Mouse (Mus musculus) neural tube, embryonic 15.5 days (tissue): Measurements from ENCODE around the gene Olfr47. TPM values are rescaled to one million over a fixed set of nuclear protein-coding genes. Genes with fewer than 3 reads are reported as not detected.
"Not testable (repeated sequence)": the region's sequence is repeated elsewhere in the genome, so short reads cannot be mapped to it uniquely, and the experiment has no call there.

Source experiments
- ATAC-seq: fragments of 200-750 bp; cut with Nextera tagmentation; 2 replicates; pipeline ENCODE4 v1.8.0; 2017; ENCODE audit warnings: mild to moderate bottlenecking, moderate TSS enrichment, moderate library complexity; ENCODE audit not compliant: low FRiP score
- H3K27ac ChIP-seq: fragments of 300-500 bp; sonication (generic); replicated peaks from 2 replicates; pipeline ENCODE4 v1.5.1; 2015; ENCODE audit warnings: mild to moderate bottlenecking, inconsistent platforms
- H3K27me3 ChIP-seq: fragments of 300-500 bp; sonication (generic); replicated peaks from 2 replicates; pipeline ENCODE4 v1.6.1; 2015; ENCODE audit warnings: inconsistent platforms
- H3K36me3 ChIP-seq: fragments of 300-500 bp; sonication (generic); 2 replicates; pipeline ENCODE4 v1.6.1; 2015; ENCODE audit warnings: inconsistent platforms
- H3K4me1 ChIP-seq: fragments of 300-500 bp; sonication (generic); 2 replicates; pipeline ENCODE4 v1.6.1; 2015; ENCODE audit warnings: inconsistent platforms
- H3K4me2 ChIP-seq: fragments of 300-500 bp; sonication (generic); 2 replicates; pipeline ENCODE4 v1.6.1; 2015; ENCODE audit warnings: inconsistent platforms, mild to moderate bottlenecking, moderate library complexity
- H3K4me3 ChIP-seq: fragments of 300-500 bp; sonication (generic); replicated peaks from 2 replicates; pipeline ENCODE4 v1.5.1; 2015; ENCODE audit warnings: mild to moderate bottlenecking, inconsistent platforms
- H3K9ac ChIP-seq: fragments of 300-500 bp; sonication (generic); replicated peaks from 2 replicates; pipeline ENCODE4 v1.6.1; 2015; ENCODE audit warnings: mild to moderate bottlenecking, inconsistent platforms
- H3K9me3 ChIP-seq: fragments of 300-500 bp; sonication (generic); replicated peaks from 2 replicates; pipeline ENCODE4 v1.6.1; 2016; ENCODE audit warnings: inconsistent platforms
- WGBS: fragments of 180-500 bp; shearing (Covaris S2); methylation state at CpG from one replicate; pipeline ENCODE4 v1.1.7; 2015; ENCODE audit warnings: mixed read lengths; 5-methylcytosine and 5-hydroxymethylcytosine counted together
- polyA plus RNA-seq: library from polyadenylated mRNA; unstranded; fragments of >200 nt; fragmentation: Nextera tagmentation; extraction: Ambion mirVana; gene quantifications from 2 replicates; pipeline ENCODE4 v1.2.1, GENCODE M21; 2015

Gene Olfr47
- polyA plus RNA-seq, result not detected in 2 replicates

- not testable (repeated sequence) for H3K4me2 ChIP-seq, H3K4me1 ChIP-seq, H3K36me3 ChIP-seq, H3K9me3 ChIP-seq, H3K4me3 ChIP-seq, ATAC-seq, H3K27ac ChIP-seq, H3K9ac ChIP-seq, H3K27me3 ChIP-seq
- WGBS, result 87% methylated on average over 1 of the region's 1 CpGs
Observed at GRCm38 (mm10) chr6:43231255-43231654, at the start of gene Olfr47. Olfr47 (plus strand) TSS chr6:43231529.

- H3K4me3 ChIP-seq, result no peak overlapping the region
- no peaks in the 10 kb centered on the region for H3K27me3 ChIP-seq
- no peak overlapping the region for H3K4me2 ChIP-seq
- no peaks in the 10 kb centered on the region for H3K4me1 ChIP-seq
- ATAC-seq, result no peak
- 79% methylated on average over 3 of the region's 3 CpGs for WGBS
- H3K9ac ChIP-seq, result no peak overlapping the region
- H3K9me3 ChIP-seq, result no peaks in the 10 kb centered on the region
- no peaks in the 10 kb centered on the region for H3K36me3 ChIP-seq
- H3K27ac ChIP-seq, result no peak overlapping the region
Observed at GRCm38 (mm10) chr6:43190986-43191385, 40.3 kb upstream of the Olfr47 start.

GRCm38 (mm10) chr6:43196781-43197180 lies 34.5 kb upstream of the Olfr47 start, which contains the start of gene Olfr435:
Olfr435 (plus strand) TSS chr6:43197146.
- ATAC-seq, result no peak
- no peak within 1 kb of the TSS for H3K4me3 ChIP-seq
- no peaks in the 10 kb centered on the region for H3K27me3 ChIP-seq

GRCm38 (mm10) chr6:43198094-43198493 lies 33.2 kb upstream of the Olfr47 start:
- WGBS, result 82% methylated on average over 3 of the region's 3 CpGs

More at GRCm38 (mm10) chr6:43196781-43197180, 34.5 kb upstream of the Olfr47 start, which contains the start of gene Olfr435:
- no peaks in the 10 kb centered on the region for H3K4me1 ChIP-seq
- H3K36me3 ChIP-seq, result no peaks in the 10 kb centered on the region
- H3K9me3 ChIP-seq, result no peaks in the 10 kb centered on the region
- no peak within 1 kb of the TSS for H3K4me2 ChIP-seq
- H3K9ac ChIP-seq, result no peak within 1 kb of the TSS
- no peak within 1 kb of the TSS for H3K27ac ChIP-seq

GRCm38 (mm10) chr6:43202786-43203185 lies 28.5 kb upstream of the Olfr47 start:
- Histone ChIP-seq H3K27ac (no peak overlapping the region), H3K9ac (no peak overlapping the region), H3K27me3 (no peaks in the 10 kb centered on the region), H3K4me3 (no peak overlapping the region), H3K9me3 (no peaks in the 10 kb centered on the region), H3K36me3 (no peaks in the 10 kb centered on the region), H3K4me1 (no peaks in the 10 kb centered on the region), H3K4me2 (no peak overlapping the region)
- ATAC-seq, result no peak

More at GRCm38 (mm10) chr6:43198094-43198493, 33.2 kb upstream of the Olfr47 start:
- Histone ChIP-seq H3K36me3 (no peaks in the 10 kb centered on the region), H3K4me3 (no peak overlapping the region), H3K27ac (no peak overlapping the region), H3K27me3 (no peaks in the 10 kb centered on the region), H3K9me3 (no peaks in the 10 kb centered on the region), H3K4me1 (no peaks in the 10 kb centered on the region), H3K4me2 (no peak overlapping the region), H3K9ac (no peak overlapping the region)
- ATAC-seq, result no peak

GRCm38 (mm10) chr6:43205355-43205754 lies 26.0 kb upstream of the Olfr47 start:
- WGBS, result 21% methylated on average over 2 of the region's 2 CpGs
- ATAC-seq, result no peak
- H3K27ac ChIP-seq, result no peak overlapping the region
- no peaks in the 10 kb centered on the region for H3K4me1 ChIP-seq
- no peak overlapping the region for H3K4me3 ChIP-seq
- no peaks in the 10 kb centered on the region for H3K27me3 ChIP-seq
- no peak overlapping the region for H3K9ac ChIP-seq
- no peaks in the 10 kb centered on the region for H3K9me3 ChIP-seq
- no peak overlapping the region for H3K4me2 ChIP-seq
- no peaks in the 10 kb centered on the region for H3K36me3 ChIP-seq

GRCm38 (mm10) chr6:43212873-43213272 lies 18.5 kb upstream of the Olfr47 start, which contains the start of gene Olfr434:
Olfr434 (plus strand) TSS chr6:43213021.
- not testable (repeated sequence) for H3K4me1 ChIP-seq, H3K4me3 ChIP-seq, H3K36me3 ChIP-seq, ATAC-seq, H3K27me3 ChIP-seq, H3K4me2 ChIP-seq, H3K9me3 ChIP-seq, H3K27ac ChIP-seq, H3K9ac ChIP-seq

GRCm38 (mm10) chr6:43242061-43242460 lies 10.7 kb downstream of the Olfr47 start:
- H3K4me3 ChIP-seq, result no peak overlapping the region
- H3K9ac ChIP-seq, result no peak overlapping the region
- H3K27me3 ChIP-seq, result no peaks in the 10 kb centered on the region
- H3K9me3 ChIP-seq, result no peaks in the 10 kb centered on the region
- WGBS, result 18% methylated on average over 4 of the region's 4 CpGs
- no peak overlapping the region for H3K27ac ChIP-seq
- no peaks in the 10 kb centered on the region for H3K4me1 ChIP-seq
- no peak overlapping the region for H3K4me2 ChIP-seq
- no peak for ATAC-seq
- H3K36me3 ChIP-seq, result no peaks in the 10 kb centered on the region

GRCm38 (mm10) chr6:43247396-43247795 lies 16.1 kb downstream of the Olfr47 start:
- no peak overlapping the region for H3K27ac ChIP-seq
- WGBS, result 74% methylated on average over 3 of the region's 3 CpGs
- ATAC-seq, result no peak

GRCm38 (mm10) chr6:43252994-43253393 lies 21.7 kb downstream of the Olfr47 start:
- Histone ChIP-seq H3K27me3 (no peaks in the 10 kb centered on the region), H3K4me3 (no peak overlapping the region), H3K9ac (no peak overlapping the region), H3K4me1 (no peaks in the 10 kb centered on the region), H3K4me2 (no peak overlapping the region), H3K27ac (no peak overlapping the region), H3K36me3 (no peaks in the 10 kb centered on the region), H3K9me3 (no peaks in the 10 kb centered on the region)
- 96% methylated on average over 1 of the region's 1 CpGs for WGBS
- ATAC-seq, result no peak

More at GRCm38 (mm10) chr6:43247396-43247795, 16.1 kb downstream of the Olfr47 start:
- Histone ChIP-seq H3K27me3 (no peaks in the 10 kb centered on the region), H3K4me3 (no peak overlapping the region), H3K36me3 (no peaks in the 10 kb centered on the region), H3K9ac (no peak overlapping the region), H3K9me3 (no peaks in the 10 kb centered on the region), H3K4me2 (no peak overlapping the region), H3K4me1 (no peaks in the 10 kb centered on the region)

- Histone ChIP-seq H3K4me2 (no peak overlapping the region), H3K9me3 (no peaks in the 10 kb centered on the region), H3K4me3 (no peak overlapping the region), H3K9ac (no peak overlapping the region), H3K27ac (no peak overlapping the region), H3K36me3 (no peaks in the 10 kb centered on the region), H3K27me3 (no peaks in the 10 kb centered on the region), H3K4me1 (no peaks in the 10 kb centered on the region)
- WGBS, result 64% methylated on average over 7 of the region's 7 CpGs
- no peak for ATAC-seq
Observed at GRCm38 (mm10) chr6:43254193-43254926, 23.0 kb downstream of the Olfr47 start.

GRCm38 (mm10) chr6:43260756-43261155 lies 29.4 kb downstream of the Olfr47 start:
- H3K4me3 ChIP-seq, result no peak overlapping the region
- H3K9ac ChIP-seq, result no peak overlapping the region
- no peak overlapping the region for H3K4me2 ChIP-seq
- H3K27me3 ChIP-seq, result peaks cover 18% of the 10 kb centered on the region
- ATAC-seq, result no peak
- no peaks in the 10 kb centered on the region for H3K9me3 ChIP-seq
- no peaks in the 10 kb centered on the region for H3K36me3 ChIP-seq
- 71% methylated on average over 2 of the region's 2 CpGs for WGBS
- peaks cover 7% of the 10 kb centered on the region for H3K4me1 ChIP-seq
- no peak overlapping the region for H3K27ac ChIP-seq
